Mouse (Mus musculus) thymus, adult 2 months (tissue): Measurements from ENCODE around the gene Wwox.

Experiments
- CTCF ChIP-seq: fragments of 200-500 bp; IDR thresholded peaks from 2 replicates; pipeline ENCODE4 v1.5.1; 2012; ENCODE audit warnings: mild to moderate bottlenecking, control low read depth, low read length, moderate library complexity, borderline replicate concordance; ENCODE audit not compliant: control insufficient read depth, poor library complexity, insufficient read depth; ENCODE audit errors: extremely low read depth
- POLR2A ChIP-seq: fragments of 200-500 bp; IDR thresholded peaks from 2 replicates; pipeline ENCODE4 v1.6.1; 2012; ENCODE audit warnings: mild to moderate bottlenecking, low read length, control low read depth, moderate library complexity; ENCODE audit not compliant: control insufficient read depth, poor library complexity, insufficient read depth; ENCODE audit errors: extremely low read depth

- TF ChIP-seq CTCF (no peak), POLR2A (no peak)
These were observed 960.7 kb downstream of the Wwox start for GRCm38 (mm10) chr8:115400013-115400720.
